Mouse (Mus musculus) CH12.LX (cell line): ENCODE data around the gene Tmem150c. TPM values are rescaled to one million over a fixed set of nuclear protein-coding genes. Genes with fewer than 3 reads are reported as not detected.

Source experiments
- DNase-seq: peaks from one replicate; pipeline ENCODE4 v3.0.0-alpha.2; 2013; ENCODE audit errors: extremely low read depth
- H3K27ac ChIP-seq: 2 replicates; pipeline ENCODE4 v1.5.1; 2012; ENCODE audit warnings: low read depth, mild to moderate bottlenecking, control low read depth, moderate library complexity; ENCODE audit not compliant: insufficient read depth
- H3K27me3 ChIP-seq: replicated peaks from 2 replicates; pipeline ENCODE3; 2012; ENCODE audit warnings: inconsistent platforms
- H3K36me3 ChIP-seq, 2 experiments: replicated peaks in 1 of 2; 2 replicates each; pipeline versions ENCODE3 to v1.6.1; 2012; ENCODE audit warnings: inconsistent platforms in 1 of 2, low read length in 1 of 2, mild to moderate bottlenecking in 1 of 2, mixed read lengths in 1 of 2, moderate library complexity in 1 of 2; ENCODE audit not compliant: control insufficient read depth in 1 of 2, insufficient read depth in 1 of 2
- H3K4me1 ChIP-seq, 2 experiments: 2 replicates each; pipeline ENCODE4 v1.6.1; 2012; ENCODE audit warnings: inconsistent platforms in 1 of 2, moderate library complexity in 1 of 2; ENCODE audit not compliant: insufficient read depth in 2 of 2, control insufficient read depth in 1 of 2
- H3K4me2 ChIP-seq: 2 replicates; pipeline ENCODE4 v1.6.1; 2012; ENCODE audit warnings: low read depth, mild to moderate bottlenecking, control low read depth; ENCODE audit not compliant: poor library complexity, insufficient read depth, severe bottlenecking
- H3K4me3 ChIP-seq, 3 experiments: fragments of 150-350 bp in 1 of 3; sonication (generic) in 1 of 3; replicated peaks in 1 of 3; 2 replicates each; pipeline versions ENCODE3 to v1.5.1; 2011 to 2012; ENCODE audit warnings: low read depth in 2 of 3, low read length in 2 of 3, mild to moderate bottlenecking in 2 of 3, moderate library complexity in 2 of 3, control low read depth in 1 of 3, improper control_type of control experiment in 1 of 3, inconsistent platforms in 1 of 3, mixed read lengths in 1 of 3; ENCODE audit not compliant: poor library complexity in 1 of 3
- H3K79me2 ChIP-seq: replicated peaks from 2 replicates; pipeline ENCODE4 v1.6.1; 2012; ENCODE audit warnings: mild to moderate bottlenecking, moderate library complexity; ENCODE audit not compliant: control insufficient read depth, poor library complexity, insufficient read depth, severe bottlenecking; ENCODE audit errors: extremely low read depth
- H3K9ac ChIP-seq: 2 replicates; pipeline ENCODE4 v1.6.1; 2012; ENCODE audit warnings: low read depth, mild to moderate bottlenecking, control low read depth, moderate library complexity; ENCODE audit not compliant: insufficient read depth
- H3K9me3 ChIP-seq: replicated peaks from 2 replicates; pipeline ENCODE3; 2012; ENCODE audit warnings: low read length, inconsistent platforms, mixed read lengths
- BHLHE40 ChIP-seq: IDR thresholded peaks from 2 replicates; pipeline ENCODE4 v1.6.1; 2011; ENCODE audit warnings: mild to moderate bottlenecking, low read depth, low read length, improper control_type of control experiment
- CHD1 ChIP-seq: IDR thresholded peaks from 2 replicates; pipeline ENCODE4 v1.6.1; 2012; ENCODE audit warnings: low read depth, low read length, improper control_type of control experiment, inconsistent platforms
- CHD2 ChIP-seq: IDR thresholded peaks from 2 replicates; pipeline ENCODE4 v1.6.1; 2011; ENCODE audit warnings: low read length, improper control_type of control experiment
- CTCF ChIP-seq, 2 experiments: IDR thresholded peaks in 1 of 2; conservative IDR thresholded peaks in 1 of 2; 2 replicates each; pipeline ENCODE4 v1.5.1; 2011 to 2012; ENCODE audit warnings: low read depth in 2 of 2, low read length in 2 of 2, improper control_type of control experiment in 1 of 2, inconsistent platforms in 1 of 2, mild to moderate bottlenecking in 1 of 2, moderate library complexity in 1 of 2
- E2F4 ChIP-seq: IDR thresholded peaks from 2 replicates; pipeline ENCODE4 v1.6.1; 2011; ENCODE audit warnings: low read depth, low read length, improper control_type of control experiment; ENCODE audit not compliant: insufficient replicate concordance
- EP300 ChIP-seq: IDR thresholded peaks from 2 replicates; pipeline ENCODE4 v1.6.1; 2011; ENCODE audit warnings: low read length, improper control_type of control experiment
- ETS1 ChIP-seq: conservative IDR thresholded peaks from 2 replicates; pipeline ENCODE4 v1.6.1; 2012; ENCODE audit warnings: low read depth, mild to moderate bottlenecking, inconsistent platforms, low read length, improper control_type of control experiment, moderate library complexity
- GABPA ChIP-seq: IDR thresholded peaks from 2 replicates; pipeline ENCODE4 v1.6.1; 2012; ENCODE audit warnings: low read depth, low read length, improper control_type of control experiment, inconsistent platforms; ENCODE audit not compliant: insufficient replicate concordance
- HCFC1 ChIP-seq: IDR thresholded peaks from 2 replicates; pipeline ENCODE4 v1.6.1; 2012; ENCODE audit warnings: low read depth, mild to moderate bottlenecking, inconsistent platforms, low read length, improper control_type of control experiment
- IRF4 ChIP-seq: IDR thresholded peaks from 2 replicates; pipeline ENCODE4 v1.6.1; 2014; ENCODE audit warnings: low read depth, mild to moderate bottlenecking, inconsistent platforms, low read length, improper control_type of control experiment
- JUN ChIP-seq: IDR thresholded peaks from 2 replicates; pipeline ENCODE4 v1.6.1; 2011; ENCODE audit warnings: low read depth, mild to moderate bottlenecking, low read length, improper control_type of control experiment, moderate library complexity; ENCODE audit not compliant: insufficient read depth
- JUND ChIP-seq: conservative IDR thresholded peaks from 2 replicates; pipeline ENCODE4 v1.6.1; 2011; ENCODE audit warnings: low read depth, low read length, improper control_type of control experiment
- MAX ChIP-seq: IDR thresholded peaks from 2 replicates; pipeline ENCODE4 v1.6.1; 2011; ENCODE audit warnings: low read length, improper control_type of control experiment
- MYC ChIP-seq: IDR thresholded peaks from 2 replicates; pipeline ENCODE4 v1.6.1; 2011; ENCODE audit warnings: low read depth, mild to moderate bottlenecking, improper control_type of control experiment, low read length
- NELFE ChIP-seq: IDR thresholded peaks from 2 replicates; pipeline ENCODE4 v1.6.1; 2011; ENCODE audit warnings: low read depth, low read length, improper control_type of control experiment
- POLR2A ChIP-seq: IDR thresholded peaks from 2 replicates; pipeline ENCODE4 v1.6.1; 2011; ENCODE audit warnings: low read depth, mild to moderate bottlenecking, improper control_type of control experiment, low read length
- UBTF ChIP-seq: IDR thresholded peaks from 2 replicates; pipeline ENCODE4 v1.6.1; 2012; ENCODE audit warnings: low read depth, mild to moderate bottlenecking, inconsistent platforms, low read length, improper control_type of control experiment, moderate library complexity
- USF1 ChIP-seq: IDR thresholded peaks from 2 replicates; pipeline ENCODE4 v1.6.1; 2014; ENCODE audit warnings: low read depth, mild to moderate bottlenecking, inconsistent platforms, low read length, improper control_type of control experiment
- dilution Hi-C: fragments of 300-500 bp; cut with MboI; formaldehyde crosslinking; loops from 2 replicates; pipeline ENCODE4 v1.14.3; 2020; ENCODE audit warnings: low sequenced_read_pairs; ENCODE audit not compliant: extremely low pct_unique_long_range_greater_than_20kb, extremely low pct_ligation_motif_present
- in situ Hi-C: fragments of 300-500 bp; cut with MboI; formaldehyde crosslinking; loops from 3 replicates; pipeline ENCODE4 v1.14.3; 2019; ENCODE audit warnings: low sequenced_read_pairs, low pct_ligation_motif_present, low pct_unique_long_range_greater_than_20kb, mixed read lengths
- polyA plus RNA-seq: library from polyadenylated mRNA; unstranded; fragments of >175 nt; gene quantifications from 2 replicates; pipeline ENCODE4 v1.2.1, GENCODE M21; 2012; ENCODE audit warnings: low read depth; ENCODE audit not compliant: insufficient read length
- total RNA-seq, 2 experiments: library from RNA; depleted of rRNA; stranded (reverse); fragments of 300-350 nt in 1 of 2; fragments of >200 nt in 1 of 2; gene quantifications; 2 replicates each; pipeline ENCODE4 v1.2.3; 2012 to 2014

Tmem150c gene
- total and polyA plus RNA-seq, 3 experiments = not detected

GRCm38 (mm10) chr5:100057461-100058209 is 102.0 kb downstream of the Tmem150c start:
- dilution Hi-C loops = no loop called here
- no peak overlapping the region for H3K4me3 ChIP-seq
- H3K27me3 ChIP-seq = no peaks in the 10 kb centered on the region
- DNase-seq = no peak
- H3K27ac ChIP-seq = no peak overlapping the region
- in situ Hi-C loops = no loop called here
- peaks cover 0 to 18% of the 10 kb centered on the region in 2 experiments; a peak in 2 of 4 replicates for H3K4me1 ChIP-seq
- peaks cover 10% of the 10 kb centered on the region; the same call in 1 of the 2 replicates for H3K79me2 ChIP-seq
- peaks cover 28 to 74% of the 10 kb centered on the region in 2 experiments for H3K36me3 ChIP-seq
- no peak overlapping the region for H3K9ac ChIP-seq
- no peaks in the 10 kb centered on the region for H3K9me3 ChIP-seq
- H3K4me2 ChIP-seq = no peak overlapping the region
- TF ChIP-seq ETS1 (no peak), CHD1 (no peak), CHD2 (no peak), MYC (no peak), E2F4 (no peak), JUN (no peak), EP300 (no peak), USF1 (no peak), JUND (no peak), POLR2A (no peak), NELFE (no peak)
- TF ChIP-seq, all 38 proteins: peak for 0

DNA sequence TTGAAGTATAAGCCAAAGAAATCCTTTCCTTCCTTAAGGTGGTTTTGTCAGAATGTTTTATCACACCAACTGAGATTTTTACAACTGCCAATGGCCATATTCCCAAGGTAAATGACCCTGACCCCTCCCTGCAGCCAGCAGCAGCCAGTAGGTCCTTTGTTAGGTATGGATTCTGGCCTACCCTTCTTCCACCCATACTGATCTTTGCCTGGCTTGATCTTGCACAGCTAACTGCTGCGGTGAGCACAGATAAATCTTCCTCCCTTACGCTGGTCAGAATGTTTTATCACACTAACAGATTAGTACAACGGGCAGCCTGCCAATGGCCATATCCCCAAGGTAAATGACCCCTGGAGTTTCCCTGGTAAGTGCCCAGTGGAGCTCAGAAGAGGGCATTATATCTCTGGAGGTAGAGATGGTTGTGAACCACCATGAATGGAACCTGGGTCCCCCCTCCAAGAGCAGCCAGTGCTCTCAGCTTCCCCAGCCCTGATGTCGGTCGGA is 103.7 kb downstream of the Tmem150c start:
- H3K4me2 ChIP-seq = no peak overlapping the region
- no peak overlapping the region for H3K4me3 ChIP-seq
- H3K9me3 ChIP-seq = no peaks in the 10 kb centered on the region
- peaks cover 12 to 68% of the 10 kb centered on the region in 2 experiments for H3K36me3 ChIP-seq
- in situ Hi-C loops = no loop called here
- DNase-seq = no peak
- no peak overlapping the region for H3K9ac ChIP-seq
- H3K79me2 ChIP-seq = peaks cover 10% of the 10 kb centered on the region; the same call in 1 of the 2 replicates
- dilution Hi-C loops = no loop called here
- TF ChIP-seq HCFC1 (no peak), CTCF (conservative IDR thresholded peaks at IDR 0.05 in 1 of 2, IDR thresholded peaks at IDR 0.05 in 1 of 2; ENCODE audit: low read depth in 2 of 2, low read length in 2 of 2) (no peak), GABPA (no peak), MYC (no peak), MAX (no peak), JUND (no peak), CHD1 (no peak), BHLHE40 (no peak), IRF4 (no peak), POLR2A (no peak), UBTF (no peak)
- TF ChIP-seq, all 38 proteins: peak for 0
- Histone ChIP-seq H3K27me3 (no peaks in the 10 kb centered on the region), H3K4me1 (peaks cover 0 to 18% of the 10 kb centered on the region in 2 experiments; a peak in 2 of 4 replicates), H3K27ac (no peak overlapping the region)
